Mouse (Mus musculus): ENCODE measurements around the gene Per2. TPM values are rescaled to one million over a fixed set of nuclear protein-coding genes. Genes with fewer than 3 reads are reported as not detected.

Gene Per2
- polyA plus RNA-seq, 1 experiment from 2014 or later, result 7.9 TPM

DNA sequence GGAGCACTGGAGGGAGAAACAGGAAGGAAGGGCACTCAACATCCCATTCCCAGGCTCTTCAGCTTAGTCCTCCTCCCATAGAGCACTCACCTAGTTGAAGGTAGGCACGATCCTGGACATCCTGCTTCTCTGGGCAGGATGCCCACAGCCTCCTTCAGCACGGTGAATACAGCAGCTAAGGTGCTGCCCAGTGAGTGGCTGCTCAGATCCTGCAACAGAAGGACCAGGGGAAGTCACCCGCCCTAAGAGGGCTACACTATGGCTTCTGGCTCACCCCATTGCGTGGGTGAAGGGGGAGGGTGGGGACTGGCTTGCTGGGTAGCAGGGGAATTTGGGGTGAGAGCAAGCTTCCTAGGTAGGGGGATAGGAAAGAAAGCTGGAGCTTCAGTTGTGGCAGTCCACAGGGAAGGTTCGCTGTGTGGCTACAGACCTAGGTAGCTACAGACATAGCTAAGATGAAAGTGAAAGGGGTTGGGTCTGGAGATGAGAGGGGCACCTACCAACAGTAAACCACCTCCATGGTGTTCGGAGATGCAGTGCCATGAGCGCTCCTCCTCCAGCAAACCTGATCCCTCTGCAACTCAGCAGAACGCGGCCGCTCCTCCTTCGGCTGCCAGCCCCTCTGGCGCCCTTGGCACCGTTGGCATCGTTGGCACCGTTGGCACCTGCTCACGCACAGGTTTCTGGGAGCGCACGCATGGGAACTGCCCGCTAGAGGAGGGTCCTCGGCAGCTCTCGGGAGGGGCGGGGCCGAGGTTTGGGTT, 53.5 kb downstream of the Per2 start:
- 0 out of 2 replicates have a peak, but pooled peaks have one; percentile 28 for ATAC-seq
- Histone ChIP-seq H3K27me3 (replicated peaks) (no peaks in the 10 kb centered on the region), H3K9me3 (no peaks in the 10 kb centered on the region), H3K4me1 (replicated peaks) (no peaks in the 10 kb centered on the region), H3K9ac (no peak overlapping the region), H3K4me3 (replicated peaks) (no peak overlapping the region), H3K27ac (no peak overlapping the region), H3K36me3 (no peaks in the 10 kb centered on the region), H3K4me2 (replicated peaks) (no peak overlapping the region)
- WGBS, result 55% methylated on average over 23 of the region's 23 CpGs

DNA sequence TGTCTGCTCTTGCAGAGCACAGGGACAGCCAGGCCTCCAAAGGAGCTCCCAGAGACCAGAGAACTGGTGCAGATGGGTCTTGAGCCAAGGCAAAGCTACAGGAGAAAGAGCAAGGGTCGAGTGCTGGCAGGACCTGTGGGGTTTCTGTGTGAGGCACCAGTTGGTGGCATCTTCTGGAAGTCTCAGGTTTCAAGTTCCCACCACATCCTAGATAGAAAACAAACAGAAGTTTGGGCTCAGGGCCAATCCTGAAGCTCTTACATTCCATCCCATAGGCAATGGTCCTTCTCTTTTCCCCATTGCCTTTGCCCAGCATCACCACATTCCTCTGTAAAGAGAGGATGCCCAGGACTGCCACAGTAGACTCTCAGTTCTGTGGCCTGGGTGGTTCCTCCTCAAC, 54.1 kb downstream of the Per2 start:
- WGBS, result 17% methylated on average over 1 of the region's 1 CpGs
- Histone ChIP-seq H3K4me3 (replicated peaks) (no peak overlapping the region), H3K27me3 (replicated peaks) (no peaks in the 10 kb centered on the region), H3K36me3 (no peaks in the 10 kb centered on the region), H3K4me1 (replicated peaks) (no peaks in the 10 kb centered on the region), H3K4me2 (replicated peaks) (no peak overlapping the region), H3K27ac (no peak overlapping the region), H3K9me3 (no peaks in the 10 kb centered on the region), H3K9ac (no peak overlapping the region)
- no peak for ATAC-seq

- H3K4me2 ChIP-seq (replicated peaks), result peak within 1 kb of the TSS; percentile 82
- no peaks in the 10 kb centered on the region for H3K27me3 ChIP-seq (replicated peaks)
- WGBS, result under 1% methylated on average over 60 of the region's 91 CpGs
- H3K9me3 ChIP-seq, result no peaks in the 10 kb centered on the region
- peak within 1 kb of the TSS; percentile 89 for H3K4me3 ChIP-seq (replicated peaks)
- peak; percentile 99 for ATAC-seq
- peak within 1 kb of the TSS; percentile 86 for H3K27ac ChIP-seq
- H3K36me3 ChIP-seq, result no peaks in the 10 kb centered on the region; the same call in 1 of the 2 replicates
- peak within 1 kb of the TSS; percentile 95 for H3K9ac ChIP-seq
- H3K4me1 ChIP-seq (replicated peaks), result peaks cover 6% of the 10 kb centered on the region
Measured at GRCm38 (mm10) chr1:91398260-91399062, 60.7 kb downstream of the Per2 start, which contains the start of gene Ilkap. Gene Ilkap (minus strand): TSS chr1:91398815.

GRCm38 (mm10) chr1:91397927-91398259, 61.2 kb downstream of the Per2 start:
- Histone ChIP-seq H3K4me1 (replicated peaks) (peaks cover 6% of the 10 kb centered on the region), H3K27ac (peak overlapping the region; percentile 86), H3K9ac (peak overlapping the region; percentile 95), H3K4me3 (replicated peaks) (peak overlapping the region; percentile 89), H3K36me3 (no peaks in the 10 kb centered on the region; the same call in none of the 2 replicates), H3K27me3 (replicated peaks) (no peaks in the 10 kb centered on the region), H3K4me2 (replicated peaks) (peak overlapping the region; percentile 82), H3K9me3 (no peaks in the 10 kb centered on the region)
- peak; percentile 9; the same call in 1 of the 2 replicates for ATAC-seq
- WGBS, result 1% methylated on average over 12 of the region's 12 CpGs

DNA sequence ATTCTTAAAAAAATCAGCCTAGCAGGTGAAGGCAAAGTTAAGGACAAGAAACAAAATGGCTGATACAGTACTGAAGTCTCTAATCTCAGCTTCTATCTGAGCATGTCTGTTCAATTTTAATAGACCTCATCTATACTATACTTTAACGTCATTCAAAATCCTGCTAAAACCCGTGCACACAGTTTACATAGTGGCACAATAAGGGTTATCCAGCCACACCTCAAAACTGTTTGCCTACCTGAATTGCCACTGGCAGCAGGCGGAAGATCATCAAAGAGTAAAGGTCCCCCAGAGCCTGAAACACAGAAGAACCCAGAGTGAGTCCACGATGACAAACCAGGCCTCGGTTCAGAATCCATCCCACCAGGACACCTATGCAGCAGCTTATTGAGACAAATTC, 68.8 kb downstream of the Per2 start:
- Histone ChIP-seq H3K4me2 (replicated peaks) (no peak overlapping the region), H3K36me3 (peaks cover 19% of the 10 kb centered on the region), H3K27me3 (replicated peaks) (no peaks in the 10 kb centered on the region), H3K27ac (no peak overlapping the region), H3K4me1 (replicated peaks) (0 out of 2 replicates have a peak, but pooled peaks cover 3% of the 10 kb centered on the region), H3K4me3 (replicated peaks) (no peak overlapping the region), H3K9ac (no peak overlapping the region), H3K9me3 (no peaks in the 10 kb centered on the region)
- WGBS, result 74% methylated on average over 5 of the region's 5 CpGs
- ATAC-seq, result peak; percentile 82

DNA sequence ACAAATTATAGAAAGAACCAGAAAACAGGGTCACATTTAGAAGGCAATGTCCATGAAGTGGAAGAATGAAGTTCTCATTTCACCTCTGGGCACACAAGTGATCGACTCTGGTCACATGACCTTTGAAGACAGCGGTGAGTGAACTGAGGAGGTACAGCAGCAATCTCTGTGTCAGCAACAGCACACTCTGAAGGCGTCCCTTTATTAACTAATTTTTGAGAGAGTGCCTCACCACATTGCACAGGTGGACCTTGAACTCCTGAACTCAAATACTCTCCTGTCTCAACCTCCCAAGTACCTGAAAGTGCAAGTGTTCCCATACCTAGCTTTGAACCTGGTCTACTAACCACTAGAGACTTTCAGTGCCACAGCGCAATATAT, 78.0 kb downstream of the Per2 start:
- Histone ChIP-seq H3K36me3 (peaks cover 62% of the 10 kb centered on the region), H3K9ac (no peak overlapping the region), H3K9me3 (no peaks in the 10 kb centered on the region), H3K27ac (no peak overlapping the region), H3K4me1 (replicated peaks) (no peaks in the 10 kb centered on the region), H3K4me3 (replicated peaks) (no peak overlapping the region), H3K4me2 (replicated peaks) (no peak overlapping the region), H3K27me3 (replicated peaks) (no peaks in the 10 kb centered on the region)
- ATAC-seq, result 0 out of 2 replicates have a peak, but pooled peaks have one; percentile 40
- WGBS, result 89% methylated on average over 4 of the region's 4 CpGs

GRCm38 (mm10) chr1:91380453-91381090, 78.6 kb downstream of the Per2 start:
- H3K36me3 ChIP-seq, result peaks cover 67% of the 10 kb centered on the region
- peak; percentile 77 for ATAC-seq
- WGBS, result 59% methylated on average over 7 of the region's 7 CpGs
- no peaks in the 10 kb centered on the region for H3K9me3 ChIP-seq
- H3K27me3 ChIP-seq (replicated peaks), result no peaks in the 10 kb centered on the region
- no peak overlapping the region for H3K4me2 ChIP-seq (replicated peaks)
- no peak overlapping the region for H3K4me3 ChIP-seq (replicated peaks)
- no peak overlapping the region for H3K27ac ChIP-seq
- no peaks in the 10 kb centered on the region for H3K4me1 ChIP-seq (replicated peaks)
- H3K9ac ChIP-seq, result no peak overlapping the region

DNA sequence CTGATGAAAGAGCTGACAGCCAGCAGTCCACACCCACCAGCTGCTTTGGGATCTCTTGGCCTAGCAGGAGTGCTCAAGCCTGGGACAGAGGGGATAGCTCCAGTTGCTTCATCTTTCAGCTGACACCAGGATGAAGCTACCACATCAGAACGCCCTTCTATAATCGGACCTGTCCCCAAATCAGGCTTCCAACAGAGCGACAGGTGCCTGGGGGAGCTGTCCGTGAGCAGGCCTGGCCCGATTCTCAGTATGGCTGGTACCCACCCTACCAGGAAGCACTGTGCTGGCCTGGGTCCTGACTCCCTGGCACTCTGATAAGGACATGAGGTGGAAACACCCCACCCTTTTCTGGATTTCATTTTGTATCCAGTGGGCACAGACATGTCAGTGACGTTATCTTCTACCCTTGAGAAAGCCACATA, 85.7 kb downstream of the Per2 start:
- ATAC-seq, result no peak
- H3K36me3 ChIP-seq, result peaks cover 64% of the 10 kb centered on the region

DNA sequence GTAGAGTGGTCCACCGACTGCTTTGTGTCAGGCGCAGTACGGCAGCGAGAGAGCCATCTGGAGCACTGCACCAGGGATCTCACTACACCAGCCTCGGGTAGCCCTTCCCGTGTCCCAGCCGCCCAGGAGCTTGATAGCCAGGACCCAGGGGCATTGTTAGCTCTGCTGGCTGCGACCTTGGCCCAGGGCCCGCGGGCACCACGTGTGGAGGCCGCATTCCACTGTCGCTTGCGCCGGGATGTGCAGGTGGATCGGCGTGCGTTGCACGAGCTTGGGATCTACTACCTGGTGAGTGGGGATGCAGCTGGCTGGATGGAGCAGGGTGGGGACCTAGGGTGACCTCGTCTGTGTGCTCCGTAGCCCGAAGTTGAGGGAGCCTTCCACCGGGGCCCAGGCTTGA, 89.1 kb downstream of the Per2 start:
- H3K36me3 ChIP-seq, result peaks cover 33% of the 10 kb centered on the region
- peaks cover 20% of the 10 kb centered on the region for H3K4me1 ChIP-seq (replicated peaks)
- H3K4me3 ChIP-seq (replicated peaks), result no peak overlapping the region
- ATAC-seq, result no peak
- H3K9me3 ChIP-seq, result no peaks in the 10 kb centered on the region
- no peak overlapping the region for H3K9ac ChIP-seq
- WGBS, result 81% methylated on average over 23 of the region's 23 CpGs
- peak overlapping the region; percentile 15 for H3K4me2 ChIP-seq (replicated peaks)
- H3K27ac ChIP-seq, result peak overlapping the region; percentile 73
- H3K27me3 ChIP-seq (replicated peaks), result no peaks in the 10 kb centered on the region

More for the DNA sequence above, 85.7 kb downstream of the Per2 start:
- Histone ChIP-seq H3K27me3 (replicated peaks) (no peaks in the 10 kb centered on the region), H3K27ac (no peak overlapping the region), H3K9me3 (no peaks in the 10 kb centered on the region), H3K9ac (no peak overlapping the region), H3K4me3 (replicated peaks) (no peak overlapping the region), H3K4me2 (replicated peaks) (no peak overlapping the region), H3K4me1 (replicated peaks) (peaks cover 14% of the 10 kb centered on the region)
- 90% methylated on average over 6 of the region's 6 CpGs for WGBS

DNA sequence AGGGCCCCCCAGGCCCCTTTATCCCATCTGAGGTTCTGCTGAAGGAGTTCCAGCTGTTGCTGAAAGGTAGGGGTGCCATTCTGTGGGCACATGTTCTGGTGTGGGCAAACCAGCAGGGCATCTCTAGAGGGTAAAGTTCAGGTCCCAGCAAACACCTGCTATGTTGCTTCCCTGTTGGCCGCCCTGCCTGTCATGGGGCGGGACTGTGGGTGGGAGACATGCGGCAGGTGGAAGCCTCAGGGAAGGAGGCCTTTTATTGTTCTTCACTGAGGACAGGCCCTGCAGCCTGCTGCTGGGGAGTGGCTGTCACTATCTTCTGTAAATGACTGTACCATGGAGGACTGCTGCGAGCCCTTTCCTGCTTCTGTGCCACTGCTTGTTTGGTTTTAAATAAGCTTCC, 89.7 kb downstream of the Per2 start:
- Histone ChIP-seq H3K36me3 (peaks cover 26% of the 10 kb centered on the region), H3K4me2 (replicated peaks) (peak overlapping the region; percentile 15; the same call in 1 of the 2 replicates), H3K9me3 (no peaks in the 10 kb centered on the region), H3K4me1 (replicated peaks) (peaks cover 20% of the 10 kb centered on the region), H3K27ac (peak overlapping the region; percentile 73), H3K9ac (no peak overlapping the region), H3K27me3 (replicated peaks) (no peaks in the 10 kb centered on the region), H3K4me3 (replicated peaks) (no peak overlapping the region)
- ATAC-seq, result peak; percentile 79
- 48% methylated on average over 4 of the region's 4 CpGs for WGBS

DNA sequence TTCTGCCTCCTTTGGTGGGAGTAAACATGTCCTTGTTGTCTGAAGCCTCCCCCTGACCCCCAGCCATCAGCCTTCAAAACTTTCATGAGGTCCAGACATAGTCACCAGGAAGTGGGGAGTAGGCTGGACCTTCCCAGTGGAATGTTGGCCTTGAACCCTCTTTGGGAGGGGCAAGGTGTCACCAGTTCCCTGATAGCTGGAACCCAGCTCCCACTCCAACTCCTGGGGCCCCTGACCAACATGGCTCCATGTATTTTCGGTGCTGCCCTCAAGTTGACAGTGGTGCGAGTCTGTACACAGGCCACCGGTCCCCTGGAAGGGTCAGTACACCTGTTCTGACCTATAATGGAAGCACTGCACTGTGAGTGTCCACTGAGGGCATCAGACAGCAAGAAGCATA, 91.8 kb downstream of the Per2 start:
- H3K36me3 ChIP-seq, result peaks cover 15% of the 10 kb centered on the region
- peaks cover 20% of the 10 kb centered on the region for H3K4me1 ChIP-seq (replicated peaks)
- ATAC-seq, result no peak
- H3K27ac ChIP-seq, result no peak overlapping the region
- H3K27me3 ChIP-seq (replicated peaks), result no peaks in the 10 kb centered on the region
- H3K4me3 ChIP-seq (replicated peaks), result peak overlapping the region; percentile 59
- H3K4me2 ChIP-seq (replicated peaks), result peak overlapping the region; percentile 97
- no peaks in the 10 kb centered on the region for H3K9me3 ChIP-seq
- WGBS, result 94% methylated on average over 3 of the region's 3 CpGs
- no peak overlapping the region for H3K9ac ChIP-seq

Measured in intestine, embryonic 15.5 days (tissue).